Mouse (Mus musculus) heart, embryonic 16.5 days (tissue): ENCODE results near the gene Dab1. TPM values are rescaled to one million over a fixed set of nuclear protein-coding genes. Genes with fewer than 3 reads are reported as not detected.

Experiments
- ATAC-seq: fragments of 200-750 bp; cut with Nextera tagmentation; replicated peaks from 2 replicates; pipeline ENCODE4 v1.8.0; 2017; ENCODE audit warnings: moderate number of reproducible peaks; ENCODE audit not compliant: insufficient read depth, low FRiP score; ENCODE audit errors: extremely low read depth
- H3K27ac ChIP-seq: fragments of 300-500 bp; sonication (generic); 2 replicates; pipeline ENCODE4 v1.5.1; 2014; ENCODE audit warnings: mild to moderate bottlenecking, low read length, control low read depth, moderate library complexity
- H3K27me3 ChIP-seq: fragments of 300-500 bp; sonication (generic); 2 replicates; pipeline ENCODE4 v1.6.1; 2014; ENCODE audit warnings: low read length, mixed read lengths; ENCODE audit not compliant: control insufficient read depth, insufficient read depth
- H3K36me3 ChIP-seq: fragments of 300-500 bp; sonication (generic); 2 replicates; pipeline ENCODE4 v1.6.1; 2014; ENCODE audit not compliant: control insufficient read depth, insufficient read depth
- H3K4me1 ChIP-seq: fragments of 300-500 bp; sonication (generic); 2 replicates; pipeline ENCODE4 v1.6.1; 2014; ENCODE audit warnings: low read length, mixed read lengths; ENCODE audit not compliant: control insufficient read depth, insufficient read depth
- H3K4me2 ChIP-seq: fragments of 300-500 bp; sonication (generic); 2 replicates; pipeline ENCODE4 v1.6.1; 2014; ENCODE audit warnings: low read depth, mild to moderate bottlenecking, control low read depth, low read length
- H3K4me3 ChIP-seq: fragments of 300-500 bp; sonication (generic); 2 replicates; pipeline ENCODE4 v1.5.1; 2014; ENCODE audit warnings: mild to moderate bottlenecking, control low read depth, low read length
- H3K9ac ChIP-seq: fragments of 300-500 bp; sonication (generic); 2 replicates; pipeline ENCODE4 v1.6.1; 2014; ENCODE audit warnings: low read length, control low read depth
- H3K9me3 ChIP-seq: fragments of 300-500 bp; sonication (generic); replicated peaks from 2 replicates; pipeline ENCODE4 v1.6.1; 2016; ENCODE audit warnings: low read length; ENCODE audit not compliant: control insufficient read depth
- WGBS: fragments of 180-500 bp; shearing (Covaris S2); extraction: QIAGEN DNeasy Blood & Tissue Kit; methylation state at CpG from one replicate; pipeline ENCODE4 v1.1.7; 2014; 5-methylcytosine and 5-hydroxymethylcytosine counted together
- polyA plus RNA-seq: library from polyadenylated mRNA; unstranded; fragments of >200 nt; fragmentation: Nextera tagmentation; extraction: Ambion mirVana; gene quantifications from 2 replicates; pipeline ENCODE4 v1.2.1, GENCODE M21; 2015

Dab1 gene
- polyA plus RNA-seq, 1 experiment from 2014 or later: 0.85 TPM

DNA sequence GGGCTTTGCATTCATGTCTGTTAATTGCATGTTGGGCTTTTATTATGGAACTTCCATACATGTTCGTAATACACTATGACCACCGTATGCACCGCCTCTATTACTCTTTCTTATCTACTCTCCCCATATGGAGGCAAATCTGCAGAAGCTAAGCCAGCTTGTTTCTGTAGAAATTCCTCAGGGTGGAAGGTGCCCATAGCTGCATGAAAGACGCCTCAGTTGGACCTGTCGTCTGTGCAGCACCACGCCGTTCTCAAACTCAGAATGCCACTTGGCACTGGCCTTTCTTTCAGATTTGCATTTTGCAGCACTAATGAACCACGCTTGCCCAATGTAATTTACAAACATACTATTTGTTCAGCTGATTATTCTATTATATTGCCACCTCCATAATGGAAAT is 1150.4 kb downstream of the Dab1 start:
- H3K4me1 ChIP-seq: no peaks in the 10 kb centered on the region
- ATAC-seq: no peak
- no peak overlapping the region for H3K27ac ChIP-seq
- H3K9me3 ChIP-seq: no peaks in the 10 kb centered on the region
- H3K4me2 ChIP-seq: no peak overlapping the region
- WGBS: 77% methylated on average over 8 of the region's 8 CpGs
- H3K4me3 ChIP-seq: no peak overlapping the region
- H3K27me3 ChIP-seq: no peaks in the 10 kb centered on the region
- H3K36me3 ChIP-seq: no peaks in the 10 kb centered on the region
- no peak overlapping the region for H3K9ac ChIP-seq

DNA sequence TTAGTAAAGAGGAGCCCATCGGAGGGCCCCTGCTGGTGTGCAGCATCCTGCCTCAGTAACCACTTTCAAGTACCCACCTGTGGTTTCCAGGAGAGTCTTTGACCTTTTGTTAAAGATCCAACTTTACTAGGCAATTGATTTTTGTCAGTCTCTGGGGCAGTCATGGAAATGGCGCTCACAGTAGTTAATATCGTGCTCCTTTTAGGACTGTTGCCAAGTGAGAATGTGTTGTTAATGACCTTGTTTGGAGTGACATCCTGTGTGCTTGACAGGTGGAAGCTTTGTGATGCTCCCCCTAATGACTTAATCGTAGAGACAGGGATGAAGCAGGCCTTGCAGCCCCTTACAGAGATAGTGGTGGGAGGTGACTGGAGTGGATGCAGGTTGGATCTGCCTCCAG is 1151.2 kb downstream of the Dab1 start:
- no peaks in the 10 kb centered on the region for H3K36me3 ChIP-seq
- WGBS: 62% methylated on average over 4 of the region's 4 CpGs
- H3K4me3 ChIP-seq: no peak overlapping the region
- H3K27ac ChIP-seq: no peak overlapping the region
- no peaks in the 10 kb centered on the region for H3K27me3 ChIP-seq
- no peaks in the 10 kb centered on the region for H3K9me3 ChIP-seq
- no peak overlapping the region for H3K4me2 ChIP-seq
- no peaks in the 10 kb centered on the region for H3K4me1 ChIP-seq
- no peak overlapping the region for H3K9ac ChIP-seq
- ATAC-seq: no peak

DNA sequence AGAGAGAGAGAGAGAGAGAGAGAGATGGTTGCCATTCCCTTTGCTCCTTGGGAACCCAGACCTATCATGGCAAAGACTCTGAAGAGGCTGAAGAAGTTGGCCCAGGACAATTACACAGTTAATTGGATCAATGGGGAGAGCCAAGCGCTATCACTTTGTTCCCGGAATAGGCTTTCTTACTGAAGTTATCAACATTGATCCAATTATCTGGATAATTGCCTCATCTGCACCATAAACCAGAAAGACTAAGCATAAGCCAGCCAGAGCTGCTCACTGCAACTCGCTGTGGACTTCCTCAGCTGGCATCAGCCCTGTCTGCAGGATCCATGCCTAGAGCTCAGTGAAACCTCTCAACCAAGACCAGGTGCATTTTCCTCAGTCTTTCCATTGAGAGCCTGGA is 1156.4 kb downstream of the Dab1 start:
- Histone ChIP-seq H3K27me3 (no peaks in the 10 kb centered on the region), H3K4me3 (no peak overlapping the region), H3K9ac (no peak overlapping the region), H3K4me1 (no peaks in the 10 kb centered on the region), H3K9me3 (no peaks in the 10 kb centered on the region), H3K36me3 (no peaks in the 10 kb centered on the region), H3K27ac (no peak overlapping the region), H3K4me2 (no peak overlapping the region)
- no peak for ATAC-seq
- 67% methylated on average over 3 of the region's 3 CpGs for WGBS

DNA sequence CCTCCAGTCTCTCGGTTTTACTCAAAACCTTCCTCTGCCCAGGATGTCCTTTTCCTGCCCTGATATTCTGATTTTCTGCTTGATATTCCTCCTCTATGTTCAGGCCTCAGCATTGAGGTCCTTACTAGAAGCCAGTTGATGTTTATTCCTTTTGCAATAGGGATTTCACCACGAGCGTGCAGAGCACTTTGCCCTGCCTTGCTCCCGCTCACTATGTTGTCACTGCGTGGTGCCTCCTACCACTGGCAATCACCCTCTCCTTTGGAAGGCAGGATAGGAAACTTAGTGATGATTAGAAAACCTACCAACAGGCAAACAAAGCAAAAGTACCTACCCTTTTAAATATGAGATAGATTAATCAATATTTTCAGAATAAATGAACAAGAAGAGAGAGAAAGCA is 1160.3 kb downstream of the Dab1 start:
- ATAC-seq: no peak
- H3K27me3 ChIP-seq: no peaks in the 10 kb centered on the region
- H3K9me3 ChIP-seq: no peaks in the 10 kb centered on the region
- no peaks in the 10 kb centered on the region for H3K36me3 ChIP-seq
- H3K4me1 ChIP-seq: no peaks in the 10 kb centered on the region
- H3K27ac ChIP-seq: no peak overlapping the region
- H3K4me3 ChIP-seq: no peak overlapping the region
- no peak overlapping the region for H3K4me2 ChIP-seq
- H3K9ac ChIP-seq: no peak overlapping the region
- whole genome bisulfite sequencing: 77% methylated on average over 5 of the region's 5 CpGs

DNA sequence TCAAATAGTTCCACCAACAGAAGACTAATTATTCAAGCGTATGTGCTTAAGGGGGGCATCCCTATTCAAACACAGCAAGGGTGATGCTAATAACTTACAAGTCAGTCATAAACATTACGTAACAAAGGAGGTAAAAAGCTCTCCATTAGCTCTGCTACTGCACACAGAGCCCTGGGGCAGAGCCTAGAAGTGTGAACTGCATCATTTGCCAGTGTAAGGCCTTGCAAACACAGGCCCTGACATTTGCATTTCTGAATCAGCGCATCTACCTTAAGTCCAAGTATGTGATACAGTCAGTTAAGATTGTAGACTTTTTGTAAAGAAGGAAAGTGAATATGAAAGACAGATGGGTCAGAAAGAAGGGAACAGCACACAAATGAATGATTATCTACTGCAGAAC is 1162.3 kb downstream of the Dab1 start:
- Histone ChIP-seq H3K4me2 (no peak overlapping the region), H3K27me3 (no peaks in the 10 kb centered on the region), H3K9me3 (no peaks in the 10 kb centered on the region), H3K27ac (no peak overlapping the region), H3K9ac (no peak overlapping the region), H3K4me3 (no peak overlapping the region), H3K4me1 (no peaks in the 10 kb centered on the region), H3K36me3 (no peaks in the 10 kb centered on the region)
- ATAC-seq: no peak
- WGBS: 89% methylated on average over 3 of the region's 3 CpGs

DNA sequence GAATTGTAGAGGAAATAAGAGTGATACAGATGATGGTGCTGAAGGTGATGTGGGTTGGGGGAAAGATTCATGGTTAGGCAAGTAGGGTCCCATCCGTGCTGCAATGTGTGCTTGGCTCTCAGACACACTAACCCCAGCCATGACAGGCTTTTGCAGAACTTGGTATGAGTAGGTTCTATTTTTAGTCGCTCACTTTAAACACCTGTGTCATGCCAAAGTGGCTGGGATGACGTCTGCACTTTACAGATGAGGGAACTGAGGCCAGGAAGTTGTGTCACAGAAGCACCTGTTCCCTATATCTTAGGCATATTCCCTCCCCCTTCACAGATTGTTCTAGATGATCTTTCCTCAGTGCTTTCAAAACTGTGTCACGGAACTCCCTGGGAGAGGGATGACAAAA is 1163.2 kb downstream of the Dab1 start:
- 60% methylated on average over 4 of the region's 4 CpGs for WGBS
- no peak overlapping the region for H3K4me3 ChIP-seq
- no peaks in the 10 kb centered on the region for H3K9me3 ChIP-seq
- no peak overlapping the region for H3K9ac ChIP-seq
- no peak overlapping the region for H3K27ac ChIP-seq
- H3K4me2 ChIP-seq: no peak overlapping the region
- no peaks in the 10 kb centered on the region for H3K4me1 ChIP-seq
- no peaks in the 10 kb centered on the region for H3K27me3 ChIP-seq
- no peaks in the 10 kb centered on the region for H3K36me3 ChIP-seq
- no peak for ATAC-seq

DNA sequence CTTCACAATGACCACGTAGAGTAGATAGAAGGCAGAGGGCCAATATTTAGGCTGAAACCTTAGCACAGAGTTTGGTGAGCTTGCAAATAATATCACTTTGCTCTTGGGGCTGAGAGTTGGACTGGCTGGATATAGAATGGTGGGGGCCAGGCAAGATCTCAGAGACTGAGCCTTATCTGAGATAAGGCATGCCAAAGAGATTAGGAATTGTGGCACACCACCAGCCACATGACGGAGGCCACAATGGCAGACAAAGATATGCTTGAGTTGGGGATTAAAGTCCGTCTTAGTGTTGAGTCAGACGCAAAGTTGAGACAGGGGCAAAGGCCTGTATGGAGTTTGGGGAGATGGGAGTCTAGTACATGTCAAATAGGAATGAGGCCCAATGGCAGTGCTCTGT is 1173.0 kb downstream of the Dab1 start:
- no peak overlapping the region for H3K27ac ChIP-seq
- no peak overlapping the region for H3K4me3 ChIP-seq
- ATAC-seq: no peak
- no peaks in the 10 kb centered on the region for H3K27me3 ChIP-seq
- no peak overlapping the region for H3K9ac ChIP-seq
- no peaks in the 10 kb centered on the region for H3K9me3 ChIP-seq
- no peak overlapping the region for H3K4me2 ChIP-seq
- 63% methylated on average over 4 of the region's 4 CpGs for WGBS
- no peaks in the 10 kb centered on the region for H3K4me1 ChIP-seq
- H3K36me3 ChIP-seq: no peaks in the 10 kb centered on the region
